Mouse (Mus musculus) limb, embryonic 12.5 days (tissue): ENCODE results near the gene Gmfg. TPM values are rescaled to one million over a fixed set of nuclear protein-coding genes. Genes with fewer than 3 reads are reported as not detected.

Experiments used
- ATAC-seq: fragments of 200-750 bp; cut with Nextera tagmentation; 2 replicates; pipeline ENCODE4 v1.8.0; 2017; ENCODE audit warnings: low read depth, moderate TSS enrichment; ENCODE audit not compliant: insufficient number of reproducible peaks, insufficient read depth, low FRiP score, low TSS enrichment
- H3K27ac ChIP-seq: fragments of 300-500 bp; sonication (generic); 2 replicates; pipeline ENCODE4 v1.5.1; 2016; ENCODE audit warnings: mild to moderate bottlenecking, moderate library complexity
- H3K27me3 ChIP-seq: fragments of 300-500 bp; sonication (generic); 2 replicates; pipeline ENCODE4 v1.6.1; 2016; ENCODE audit warnings: mild to moderate bottlenecking, moderate library complexity
- H3K36me3 ChIP-seq: fragments of 300-500 bp; sonication (generic); 2 replicates; pipeline ENCODE4 v1.6.1; 2016; ENCODE audit warnings: mild to moderate bottlenecking, moderate library complexity
- H3K4me1 ChIP-seq: fragments of 300-500 bp; sonication (generic); replicated peaks from 2 replicates; pipeline ENCODE4 v1.6.1; 2016
- H3K4me2 ChIP-seq: fragments of 300-500 bp; sonication (generic); 2 replicates; pipeline ENCODE4 v1.6.1; 2016; ENCODE audit warnings: mild to moderate bottlenecking, moderate library complexity
- H3K4me3 ChIP-seq: fragments of 300-500 bp; sonication (generic); replicated peaks from 2 replicates; pipeline ENCODE4 v1.5.1; 2016; ENCODE audit warnings: mild to moderate bottlenecking
- H3K9ac ChIP-seq: fragments of 300-500 bp; sonication (generic); replicated peaks from 2 replicates; pipeline ENCODE4 v1.6.1; 2016; ENCODE audit warnings: mild to moderate bottlenecking, moderate library complexity
- H3K9me3 ChIP-seq: fragments of 300-500 bp; sonication (generic); 2 replicates; pipeline ENCODE4 v1.6.1; 2016; ENCODE audit warnings: mild to moderate bottlenecking, moderate library complexity
- WGBS: fragments of 180-500 bp; shearing (Covaris S2); methylation state at CpG from one replicate; pipeline ENCODE4 v1.1.7; 2016; 5-methylcytosine and 5-hydroxymethylcytosine counted together
- polyA plus RNA-seq: library from polyadenylated mRNA; unstranded; fragments of >200 nt; fragmentation: Nextera tagmentation; extraction: Ambion mirVana; gene quantifications from 2 replicates; pipeline ENCODE4 v1.2.1, GENCODE M21; 2016

Gmfg gene
- 6.2 and 9.0 TPM in 2 replicates for polyA plus RNA-seq

DNA sequence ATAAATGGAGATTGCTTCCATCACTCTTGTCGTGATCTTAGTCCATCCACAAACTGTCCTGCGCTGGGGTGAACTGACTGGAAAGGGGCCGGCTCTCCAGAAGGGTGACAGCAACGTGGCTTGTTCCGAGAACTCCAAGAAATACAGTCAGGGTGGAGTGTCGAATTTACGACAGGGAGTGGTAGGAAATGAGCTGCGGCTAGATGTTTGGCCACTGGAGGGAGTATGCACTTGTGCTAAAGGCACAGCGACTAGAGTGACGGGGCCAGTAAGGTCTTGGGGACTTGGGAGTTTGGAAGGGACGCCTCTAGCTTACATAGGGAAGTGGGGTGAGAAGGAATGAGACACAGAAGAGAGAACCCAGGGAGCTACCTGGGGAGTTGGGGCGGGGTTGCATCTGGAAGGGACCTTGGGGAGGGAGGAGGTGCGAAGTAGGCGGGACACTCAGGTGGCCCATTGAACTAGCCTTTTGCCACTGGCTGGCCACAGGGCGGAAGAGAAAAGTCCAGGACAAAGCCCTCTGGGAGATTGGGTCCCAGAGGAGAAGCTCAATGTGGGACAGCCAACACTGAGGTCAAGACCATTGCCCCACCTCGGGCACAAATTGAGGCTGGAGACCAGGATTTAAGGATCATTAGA, at the start of gene Gmfg:
TSS of gene Gmfg (plus strand) at position 516 of the 639 bp plus-strand sequence.
- peak within 1 kb of the TSS; percentile 82 for H3K4me3 ChIP-seq
- peaks cover 13% of the 10 kb centered on the region for H3K36me3 ChIP-seq
- no peaks in the 10 kb centered on the region; the same call in 1 of the 2 replicates for H3K27me3 ChIP-seq
- peak within 1 kb of the TSS; percentile 66 for H3K4me2 ChIP-seq
- ATAC-seq = peak; percentile 16
- 4% methylated on average over 16 of the region's 16 CpGs for WGBS
- no peaks in the 10 kb centered on the region for H3K9me3 ChIP-seq
- H3K9ac ChIP-seq = peak within 1 kb of the TSS; percentile 47; the same call in 1 of the 2 replicates
- peak within 1 kb of the TSS; percentile 47; the same call in 1 of the 2 replicates for H3K27ac ChIP-seq
- H3K4me1 ChIP-seq = peaks cover 32% of the 10 kb centered on the region

DNA sequence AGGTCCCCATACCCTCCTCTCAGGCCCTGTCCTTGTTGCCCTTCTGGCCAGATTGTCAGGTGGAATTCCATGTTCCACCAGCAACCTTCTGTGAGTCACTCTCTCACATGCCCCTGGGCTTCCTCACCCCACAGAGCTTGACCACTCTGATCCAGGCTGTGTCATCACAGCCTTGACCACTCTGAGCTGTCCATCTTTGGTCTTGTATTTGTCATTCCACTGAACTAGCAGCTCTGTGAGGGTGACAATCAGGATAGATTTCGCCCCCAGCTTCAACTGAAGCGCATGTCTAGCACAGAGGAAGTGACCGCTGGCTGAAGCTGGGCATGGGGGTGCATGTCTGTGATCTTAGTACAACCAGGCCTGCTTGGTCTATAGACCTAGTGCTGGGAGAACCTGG, 46.9 kb upstream of the Gmfg start:
- Histone ChIP-seq H3K27me3 (no peaks in the 10 kb centered on the region), H3K36me3 (peaks cover 59% of the 10 kb centered on the region), H3K27ac (no peak overlapping the region), H3K4me1 (peaks cover 21% of the 10 kb centered on the region), H3K4me2 (no peak overlapping the region), H3K4me3 (no peak overlapping the region), H3K9me3 (no peaks in the 10 kb centered on the region), H3K9ac (no peak overlapping the region)
- 96% methylated on average over 3 of the region's 3 CpGs for WGBS
- ATAC-seq = no peak

DNA sequence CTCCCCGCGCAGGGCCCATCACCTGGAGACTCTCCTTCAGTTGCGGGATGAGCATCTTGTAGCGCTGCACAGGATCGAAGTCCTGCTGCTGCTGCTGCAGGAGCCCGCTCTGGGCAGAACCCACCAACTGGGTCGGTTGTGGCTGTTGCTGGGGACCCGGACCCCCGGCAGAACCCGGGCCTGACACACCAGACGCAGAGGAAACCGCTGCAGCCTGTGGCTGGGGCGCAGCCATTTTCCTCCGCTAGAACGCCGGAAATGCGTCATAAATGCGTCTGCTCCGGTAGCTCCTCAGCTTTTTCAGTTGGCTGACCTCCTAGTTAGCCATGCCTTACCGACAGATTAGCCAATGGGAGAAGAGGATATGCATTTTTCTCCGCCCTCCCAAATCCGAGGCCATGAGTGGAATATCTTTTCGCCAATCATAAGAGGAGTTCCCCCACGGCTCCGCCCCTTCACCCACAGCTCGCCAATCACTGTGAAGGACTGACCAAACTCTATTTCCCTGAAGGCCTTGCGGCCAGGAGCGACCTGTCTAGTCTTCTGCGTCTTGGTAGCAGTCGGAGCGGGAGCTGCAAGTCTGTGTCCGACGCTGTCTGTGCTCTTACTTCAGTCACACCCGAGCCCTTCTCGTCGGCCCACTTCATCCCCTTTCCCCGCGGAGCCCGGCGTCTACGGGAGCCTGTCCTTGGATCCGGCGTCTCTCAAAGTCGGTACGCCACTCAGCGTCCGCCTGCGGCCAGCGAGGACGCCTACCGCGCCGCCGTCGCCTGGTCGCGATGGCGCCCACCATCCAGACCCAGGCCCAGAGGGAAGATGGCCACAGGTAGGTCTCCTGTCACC, 44.6 kb upstream of the Gmfg start, which contains the start of the genes Med29 and Paf1:
TSS of gene Med29 (minus strand) at position 280 of the 843 bp plus-strand sequence.
TSS of gene Paf1 (plus strand) at position 523 of the 843 bp plus-strand sequence.
- H3K4me3 ChIP-seq = peak within 1 kb of the TSS; percentile 92
- H3K27ac ChIP-seq = peak within 1 kb of the TSS; percentile 83
- peak; percentile 98 for ATAC-seq
- no peaks in the 10 kb centered on the region for H3K27me3 ChIP-seq
- H3K9ac ChIP-seq = peak within 1 kb of the TSS; percentile 84
- H3K36me3 ChIP-seq = peaks cover 65% of the 10 kb centered on the region
- H3K4me2 ChIP-seq = peak within 1 kb of the TSS; percentile 96
- under 1% methylated on average over 58 of the region's 58 CpGs for WGBS
- H3K9me3 ChIP-seq = no peaks in the 10 kb centered on the region
- H3K4me1 ChIP-seq = peaks cover 17% of the 10 kb centered on the region

DNA sequence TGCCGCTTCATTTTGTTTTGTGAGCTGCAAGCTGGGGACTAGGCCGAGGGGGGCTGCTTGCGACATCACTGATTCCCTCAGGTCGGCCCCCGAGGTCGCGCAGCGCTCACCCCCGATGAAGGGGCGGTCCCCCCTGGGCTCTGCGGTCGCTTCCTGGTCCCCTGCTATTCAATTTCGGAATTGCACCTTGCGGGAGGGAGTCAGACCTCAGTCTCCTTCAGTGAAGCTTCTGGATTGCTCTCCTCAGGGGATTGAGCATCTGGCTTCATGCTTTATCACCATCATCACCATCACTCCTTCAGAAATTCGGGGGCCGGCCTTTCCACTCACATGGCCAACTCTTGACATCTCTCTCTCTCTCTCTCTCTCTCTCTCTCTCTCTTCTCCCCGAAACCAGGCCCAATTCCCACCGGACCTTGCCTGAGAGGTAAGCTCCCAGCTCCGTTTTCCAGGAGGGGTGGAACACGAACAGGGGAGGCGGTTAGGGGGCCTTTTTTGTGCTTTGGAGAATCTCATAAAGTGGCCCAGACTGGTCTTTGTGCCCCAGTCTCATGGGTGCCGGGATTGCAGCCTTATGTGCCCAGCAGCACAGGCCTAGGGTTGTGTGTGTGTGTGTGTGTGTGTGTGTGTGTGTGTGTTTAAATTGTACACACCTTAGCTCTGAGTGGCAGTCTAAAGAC, 43.8 kb upstream of the Gmfg start:
- H3K4me3 ChIP-seq = peak overlapping the region; percentile 92
- H3K9ac ChIP-seq = peak overlapping the region; percentile 84
- WGBS = 6% methylated on average over 22 of the region's 22 CpGs

DNA sequence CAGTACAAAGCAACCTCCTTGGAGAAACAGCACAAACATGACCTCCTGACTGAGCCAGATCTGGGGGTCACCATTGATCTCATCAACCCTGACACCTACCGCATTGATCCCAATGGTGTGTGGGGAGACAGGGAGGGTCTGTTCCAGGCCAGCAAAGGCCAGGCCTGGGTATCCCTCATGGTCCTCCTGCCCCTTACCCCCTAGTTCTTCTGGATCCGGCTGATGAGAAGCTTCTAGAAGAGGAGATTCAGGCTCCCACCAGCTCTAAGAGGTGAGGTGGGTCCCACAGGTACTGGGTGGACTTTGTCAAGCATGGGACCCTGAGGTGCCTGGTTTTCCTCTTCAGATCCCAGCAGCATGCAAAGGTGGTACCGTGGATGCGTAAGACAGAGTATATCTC, 41.8 kb upstream of the Gmfg start:
- peaks cover 65% of the 10 kb centered on the region for H3K36me3 ChIP-seq
- no peak overlapping the region for H3K4me3 ChIP-seq
- no peak overlapping the region for H3K9ac ChIP-seq
- no peaks in the 10 kb centered on the region for H3K27me3 ChIP-seq
- ATAC-seq = no peak
- 92% methylated on average over 4 of the region's 4 CpGs for WGBS
- H3K27ac ChIP-seq = no peak overlapping the region
- no peaks in the 10 kb centered on the region for H3K9me3 ChIP-seq
- H3K4me1 ChIP-seq = peaks cover 17% of the 10 kb centered on the region
- no peak overlapping the region for H3K4me2 ChIP-seq

More for the DNA sequence above, 43.8 kb upstream of the Gmfg start:
- Histone ChIP-seq H3K4me1 (peaks cover 17% of the 10 kb centered on the region), H3K9me3 (no peaks in the 10 kb centered on the region), H3K4me2 (peak overlapping the region; percentile 96), H3K27me3 (no peaks in the 10 kb centered on the region), H3K36me3 (peaks cover 65% of the 10 kb centered on the region), H3K27ac (peak overlapping the region; percentile 83)
- ATAC-seq = no peak

DNA sequence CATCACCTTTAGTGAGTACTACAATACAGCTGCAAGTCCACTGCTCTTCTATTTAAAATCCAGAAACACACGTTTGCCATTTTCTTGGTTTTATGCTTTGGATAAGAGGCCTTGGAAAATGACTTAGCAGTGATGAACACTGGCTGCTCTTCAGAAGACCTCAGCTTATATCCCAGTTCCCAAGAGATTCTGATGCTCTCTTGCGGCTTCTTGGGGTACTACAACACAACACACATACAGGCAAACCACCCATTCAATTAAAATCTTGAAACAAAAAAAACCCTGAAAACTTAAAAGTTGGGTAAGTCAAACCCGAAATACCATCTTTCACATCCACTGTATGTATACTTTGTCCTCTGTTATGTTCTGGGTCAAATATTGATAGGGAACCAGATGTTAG, 39.2 kb upstream of the Gmfg start:
- H3K4me3 ChIP-seq = no peak overlapping the region
- no peak overlapping the region for H3K4me2 ChIP-seq
- no peak for ATAC-seq
- no peak overlapping the region for H3K27ac ChIP-seq
- H3K9ac ChIP-seq = no peak overlapping the region
- peaks cover 10% of the 10 kb centered on the region for H3K4me1 ChIP-seq
- H3K27me3 ChIP-seq = no peaks in the 10 kb centered on the region
- H3K9me3 ChIP-seq = no peaks in the 10 kb centered on the region
- H3K36me3 ChIP-seq = peaks cover 84% of the 10 kb centered on the region
- 66% methylated on average over 3 of the region's 3 CpGs for WGBS

DNA sequence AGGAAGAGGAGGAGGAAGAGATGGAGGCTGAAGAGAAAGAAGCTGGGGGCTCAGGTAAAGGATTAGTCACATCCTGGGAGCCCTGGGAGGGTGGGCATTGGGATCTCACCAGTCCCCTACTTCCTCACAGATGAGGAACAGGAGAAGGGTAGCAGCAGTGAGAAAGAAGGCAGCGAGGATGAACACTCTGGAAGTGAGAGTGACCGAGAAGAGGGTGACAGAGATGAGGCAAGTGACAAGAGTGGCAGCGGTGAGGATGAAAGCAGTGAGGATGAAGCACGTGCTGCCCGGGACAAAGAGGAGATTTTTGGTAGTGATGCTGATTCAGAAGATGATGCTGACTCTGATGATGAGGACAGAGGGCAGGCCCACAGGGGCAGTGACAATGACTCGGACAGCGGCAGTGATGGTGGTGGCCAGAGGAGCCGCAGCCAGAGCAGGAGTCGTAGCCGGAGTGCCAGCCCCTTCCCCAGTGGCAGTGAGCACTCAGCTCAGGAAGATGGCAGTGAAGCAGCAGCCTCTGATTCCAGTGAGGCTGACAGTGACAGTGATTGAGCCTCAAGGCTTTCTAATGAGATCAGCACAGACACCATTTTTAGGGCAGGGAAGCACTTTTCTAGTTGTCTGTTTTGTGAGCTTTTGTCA, 38.4 kb upstream of the Gmfg start:
- Histone ChIP-seq H3K4me2 (no peak overlapping the region), H3K27ac (no peak overlapping the region), H3K27me3 (no peaks in the 10 kb centered on the region), H3K36me3 (peaks cover 92% of the 10 kb centered on the region), H3K4me3 (no peak overlapping the region), H3K9me3 (no peaks in the 10 kb centered on the region), H3K4me1 (peaks cover 5% of the 10 kb centered on the region), H3K9ac (no peak overlapping the region)
- no peak for ATAC-seq
- WGBS = 90% methylated on average over 10 of the region's 10 CpGs

DNA sequence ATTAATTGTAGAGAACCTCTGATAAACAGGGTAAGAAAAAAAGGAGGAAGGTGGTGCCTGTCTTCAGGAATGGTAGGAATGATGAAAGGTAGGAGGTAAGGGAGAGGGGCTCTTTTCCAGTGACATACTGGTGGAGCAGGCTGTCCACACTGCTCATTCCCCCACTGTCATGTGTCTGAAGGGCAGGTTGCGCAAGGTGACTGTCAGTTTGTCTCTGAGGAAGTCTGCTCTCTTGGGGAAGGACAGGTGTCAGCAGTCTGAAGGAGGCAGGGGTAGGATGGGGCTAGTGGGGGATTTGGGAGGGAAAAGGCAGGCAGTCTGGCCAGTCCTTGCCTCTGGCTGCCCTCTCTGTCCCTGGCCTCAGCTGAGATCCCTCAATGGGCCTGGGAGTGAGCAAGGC, 36.2 kb upstream of the Gmfg start:
- H3K4me2 ChIP-seq = no peak overlapping the region
- H3K4me3 ChIP-seq = no peak overlapping the region
- no peaks in the 10 kb centered on the region for H3K4me1 ChIP-seq
- no peaks in the 10 kb centered on the region for H3K9me3 ChIP-seq
- WGBS = 100% methylated on average over 1 of the region's 1 CpGs
- no peaks in the 10 kb centered on the region for H3K27me3 ChIP-seq
- no peak overlapping the region for H3K9ac ChIP-seq
- peaks cover 97% of the 10 kb centered on the region for H3K36me3 ChIP-seq
- no peak for ATAC-seq
- no peak overlapping the region for H3K27ac ChIP-seq

DNA sequence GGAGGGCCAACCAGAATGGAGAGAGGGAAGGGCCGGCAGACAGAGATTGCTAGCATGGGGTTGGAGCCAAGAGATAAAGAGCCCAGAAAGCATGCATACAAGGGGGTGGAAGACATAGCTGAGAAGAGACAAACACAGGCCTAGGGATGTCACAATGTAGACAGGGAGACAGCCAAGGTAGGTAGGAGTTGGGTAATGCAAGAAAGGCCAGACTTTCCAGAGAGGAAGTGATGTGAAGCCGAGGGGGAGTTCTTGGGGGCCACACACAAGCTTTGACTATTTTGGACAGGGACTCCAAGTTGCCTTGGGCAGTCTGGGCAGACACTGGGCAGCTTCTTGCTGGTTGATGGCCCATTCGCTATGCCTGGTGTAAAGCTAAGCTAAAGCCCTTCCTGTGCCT, 35.3 kb upstream of the Gmfg start:
- Histone ChIP-seq H3K4me2 (no peak overlapping the region), H3K36me3 (peaks cover 97% of the 10 kb centered on the region), H3K27me3 (no peaks in the 10 kb centered on the region), H3K9ac (0 out of 2 replicates have a peak overlapping the region, but pooled peaks have one; percentile 18), H3K4me1 (no peaks in the 10 kb centered on the region), H3K4me3 (no peak overlapping the region), H3K27ac (no peak overlapping the region), H3K9me3 (no peaks in the 10 kb centered on the region)
- 81% methylated on average over 3 of the region's 3 CpGs for WGBS
- ATAC-seq = no peak

DNA sequence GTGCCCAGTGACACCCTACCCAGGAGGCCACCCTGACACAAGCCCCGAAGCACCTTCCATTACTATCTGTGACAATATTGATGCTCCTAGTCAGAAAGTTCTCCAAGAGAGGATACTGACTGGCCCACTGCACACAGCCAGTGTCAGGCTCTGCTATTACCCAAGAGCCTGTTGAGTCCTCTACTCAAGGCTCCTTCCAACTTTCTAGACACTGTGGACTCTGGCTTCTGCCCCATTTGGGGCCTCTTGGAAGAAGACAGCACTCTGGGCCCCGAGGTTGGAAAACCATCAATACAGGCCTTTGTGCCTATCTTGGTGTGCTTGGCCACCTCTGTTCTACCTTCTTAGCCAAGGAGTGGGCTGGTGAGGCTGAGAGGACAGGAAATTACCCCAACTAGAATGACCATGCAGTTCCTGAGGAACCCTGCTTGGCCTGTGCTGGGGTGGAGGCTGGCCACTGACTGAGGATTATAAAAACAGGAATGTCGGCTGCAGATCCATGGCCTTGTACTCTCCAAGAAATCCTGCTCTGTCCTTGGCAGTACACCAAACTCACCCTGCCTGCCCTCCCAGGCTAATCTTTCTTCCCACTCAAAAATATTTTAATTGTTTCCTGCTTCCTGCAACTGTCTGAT, 26.3 kb upstream of the Gmfg start:
- H3K4me1 ChIP-seq = no peaks in the 10 kb centered on the region
- H3K4me3 ChIP-seq = no peak overlapping the region
- WGBS = 91% methylated on average over 3 of the region's 3 CpGs
- H3K36me3 ChIP-seq = peaks cover 98% of the 10 kb centered on the region
- no peak overlapping the region for H3K27ac ChIP-seq
- no peaks in the 10 kb centered on the region for H3K9me3 ChIP-seq
- H3K9ac ChIP-seq = no peak overlapping the region
- H3K27me3 ChIP-seq = no peaks in the 10 kb centered on the region
- H3K4me2 ChIP-seq = no peak overlapping the region
- no peak for ATAC-seq
